Mouse (Mus musculus) G1E (cell line): ENCODE results near the gene Tbcel. TPM values are rescaled to one million over a fixed set of nuclear protein-coding genes. Genes with fewer than 3 reads are reported as not detected.

Experiments used
- ATAC-seq: 2 replicates; pipeline ENCODE4 v1.8.0; 2016; ENCODE audit warnings: mild to moderate bottlenecking; ENCODE audit not compliant: insufficient number of reproducible peaks, poor library complexity, low FRiP score, severe bottlenecking; ENCODE audit errors: extremely low read depth
- DNase-seq: peaks from one replicate; pipeline ENCODE4 v3.0.0; 2012; ENCODE audit warnings: low spot score
- H3K27me3 ChIP-seq: 2 replicates; pipeline ENCODE4 v1.6.1; 2012; ENCODE audit warnings: mild to moderate bottlenecking, low read length, inconsistent platforms; ENCODE audit not compliant: insufficient read depth
- H3K36me3 ChIP-seq: replicated peaks from 2 replicates; pipeline ENCODE3; 2012; ENCODE audit warnings: mild to moderate bottlenecking, inconsistent platforms
- H3K4me1 ChIP-seq: 2 replicates; pipeline ENCODE4 v1.6.1; 2012; ENCODE audit warnings: low read depth, low read length, inconsistent platforms, mixed read lengths; ENCODE audit not compliant: insufficient read depth
- H3K4me3 ChIP-seq: 2 replicates; pipeline ENCODE4 v1.5.1; 2012; ENCODE audit warnings: low read depth, mild to moderate bottlenecking, inconsistent platforms, low read length, moderate library complexity, mixed read lengths
- H3K9me3 ChIP-seq: replicated peaks from 2 replicates; pipeline ENCODE4 v1.6.1; 2012; ENCODE audit warnings: inconsistent platforms
- CTCF ChIP-seq: IDR thresholded peaks from 2 replicates; pipeline ENCODE4 v1.5.1; 2012; ENCODE audit warnings: low read depth, low read length, inconsistent platforms, mixed read lengths
- GATA1 ChIP-seq: IDR thresholded peaks from 2 replicates; pipeline ENCODE4 v1.6.1; 2012; ENCODE audit warnings: borderline replicate concordance, low read length, inconsistent platforms, mixed read lengths
- GATA2 ChIP-seq: IDR thresholded peaks from 2 replicates; pipeline ENCODE4 v1.6.1; 2012; ENCODE audit warnings: low read depth, low read length, inconsistent platforms, borderline replicate concordance
- POLR2AphosphoS5 ChIP-seq: IDR thresholded peaks from 2 replicates; pipeline ENCODE4 v1.6.1; 2012; ENCODE audit warnings: low read depth, low read length, inconsistent platforms; ENCODE audit not compliant: insufficient replicate concordance
- TAL1 ChIP-seq: conservative IDR thresholded peaks from 2 replicates; pipeline ENCODE4 v1.6.1; 2012; ENCODE audit warnings: low read depth, low read length, inconsistent platforms, mixed read lengths
- polyA plus RNA-seq: library from polyadenylated mRNA; stranded (reverse); fragments of >175 nt; gene quantifications from 2 replicates; pipeline ENCODE4 v1.2.3, GENCODE M21; 2012
- total RNA-seq, 2 experiments: library from RNA; stranded (forward) in 1 of 2; stranded (reverse) in 1 of 2; fragments of 200-1000 nt in 1 of 2; fragments of >200 nt in 1 of 2; fragmentation: Nextera tagmentation in 1 of 2; gene quantifications; 2 replicates each; pipeline ENCODE4 v1.2.3; 2014 to 2017

The Tbcel gene
- total and polyA plus RNA-seq, 3 experiments, result 4.2 to 33.3 (median 31.1) TPM

GRCm38 (mm10) chr9:42411296-42411695 is 96.3 kb downstream of the Tbcel start:
- H3K4me3 ChIP-seq, result no peak overlapping the region
- H3K4me1 ChIP-seq, result peaks cover 2% of the 10 kb centered on the region; the same call in 1 of the 2 replicates
- peaks cover 46% of the 10 kb centered on the region for H3K36me3 ChIP-seq
- peaks cover 8% of the 10 kb centered on the region for H3K27me3 ChIP-seq
- ATAC-seq, result no peak
- H3K9me3 ChIP-seq, result no peaks in the 10 kb centered on the region
- DNase-seq, result no peak
- TF ChIP-seq TAL1 (no peak), GATA1 (no peak), GATA2 (no peak), POLR2AphosphoS5 (no peak), CTCF (no peak)

DNA sequence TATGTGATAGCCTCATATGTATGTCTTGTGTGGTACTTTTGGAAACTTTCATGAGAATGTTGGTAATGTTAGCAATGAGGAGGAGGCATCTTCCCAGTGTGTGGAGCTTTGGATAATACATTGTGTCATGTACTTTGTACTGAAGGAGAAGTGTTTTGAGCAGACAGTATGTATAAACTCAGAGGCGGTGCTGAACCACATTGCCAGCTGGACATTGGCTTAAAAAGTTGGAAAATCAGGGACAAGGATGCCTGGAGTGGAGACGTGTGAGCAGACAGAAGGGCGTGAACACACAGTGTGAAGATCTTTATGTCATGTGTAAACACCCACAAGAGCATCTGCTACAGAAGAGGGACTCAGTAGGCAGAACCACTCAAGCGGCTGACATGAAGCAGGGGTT is 101.9 kb downstream of the Tbcel start:
- Histone ChIP-seq H3K36me3 (no peaks in the 10 kb centered on the region), H3K4me3 (no peak overlapping the region), H3K9me3 (no peaks in the 10 kb centered on the region), H3K27me3 (peaks cover 33% of the 10 kb centered on the region), H3K4me1 (peaks cover 2% of the 10 kb centered on the region; the same call in 1 of the 2 replicates)
- DNase-seq (no peak), ATAC-seq (no peak)
- TF ChIP-seq POLR2AphosphoS5 (no peak), CTCF (no peak), GATA1 (no peak), GATA2 (no peak), TAL1 (no peak)

GRCm38 (mm10) chr9:42401486-42401885 is 106.1 kb downstream of the Tbcel start:
- TF ChIP-seq POLR2AphosphoS5 (no peak), CTCF (no peak), GATA1 (no peak), GATA2 (no peak), TAL1 (no peak)
- no peak for DNase-seq
- ATAC-seq, result no peak
- Histone ChIP-seq H3K9me3 (no peaks in the 10 kb centered on the region), H3K4me1 (peaks cover 9% of the 10 kb centered on the region), H3K4me3 (no peak overlapping the region), H3K27me3 (peaks cover 40% of the 10 kb centered on the region), H3K36me3 (no peaks in the 10 kb centered on the region)

DNA sequence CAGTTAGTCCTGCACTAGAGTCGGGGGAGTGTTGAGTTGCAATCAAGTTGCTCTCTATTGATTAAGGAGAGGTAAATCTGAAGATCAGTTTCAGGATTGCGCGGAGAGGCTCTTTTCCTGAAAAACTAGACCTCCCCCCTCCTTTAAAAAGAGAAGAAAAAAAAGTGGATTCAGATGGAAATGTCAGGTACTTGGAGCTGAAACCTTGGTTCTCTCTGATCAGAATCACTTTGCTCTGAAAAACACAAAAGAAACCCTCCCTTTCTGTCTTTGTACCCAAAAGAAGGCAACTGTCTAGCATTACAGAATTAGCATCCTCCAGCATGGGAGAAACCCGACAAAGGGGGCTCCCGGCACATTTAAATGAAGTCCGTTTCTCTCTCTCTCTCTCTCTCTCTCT is 107.8 kb downstream of the Tbcel start, which contains the start of gene Tecta:
TSS of gene Tecta (minus strand) at position 101 of the 400 bp plus-strand sequence.
- Histone ChIP-seq H3K4me3 (no peak within 1 kb of the TSS), H3K4me1 (peaks cover 8% of the 10 kb centered on the region), H3K36me3 (no peaks in the 10 kb centered on the region), H3K9me3 (no peaks in the 10 kb centered on the region), H3K27me3 (peaks cover 39% of the 10 kb centered on the region)
- DNase-seq (no peak), ATAC-seq (no peak)
- no peak for TF ChIP-seq CTCF
- no peak for TF ChIP-seq GATA2
- no peak for TF ChIP-seq POLR2AphosphoS5
- TF ChIP-seq GATA1, result no peak
- no peak for TF ChIP-seq TAL1

DNA sequence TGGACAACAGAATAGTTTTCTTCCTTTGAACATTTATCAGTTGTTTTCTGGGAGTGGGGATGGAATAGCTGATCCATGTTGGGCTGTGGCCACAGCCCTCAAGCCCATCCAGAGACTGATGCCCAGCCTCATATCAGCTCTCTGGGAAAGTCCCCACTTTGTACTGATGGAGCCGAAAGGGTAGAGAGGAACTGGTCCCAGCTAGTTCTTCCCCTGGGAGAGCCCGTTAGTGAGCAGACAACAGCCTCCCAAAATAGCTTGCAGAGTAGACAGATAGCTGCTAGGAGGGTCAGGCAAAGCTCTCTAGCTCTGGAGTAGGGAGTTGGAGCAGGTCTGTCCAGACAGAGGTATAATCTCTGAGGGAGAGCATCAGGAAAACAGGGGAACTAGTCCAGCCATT is 111.5 kb downstream of the Tbcel start:
- ATAC-seq (no peak), DNase-seq (no peak)
- Histone ChIP-seq H3K4me3 (no peak overlapping the region), H3K27me3 (peaks cover 32% of the 10 kb centered on the region), H3K9me3 (no peaks in the 10 kb centered on the region), H3K4me1 (peaks cover 19% of the 10 kb centered on the region), H3K36me3 (no peaks in the 10 kb centered on the region)
- TF ChIP-seq GATA1 (no peak), POLR2AphosphoS5 (no peak), TAL1 (no peak)

GRCm38 (mm10) chr9:42394903-42395302 is 112.7 kb downstream of the Tbcel start:
- Histone ChIP-seq H3K4me3 (no peak overlapping the region), H3K27me3 (peaks cover 29% of the 10 kb centered on the region), H3K4me1 (peaks cover 24% of the 10 kb centered on the region), H3K36me3 (no peaks in the 10 kb centered on the region), H3K9me3 (no peaks in the 10 kb centered on the region)
- TF ChIP-seq POLR2AphosphoS5 (no peak), CTCF (no peak), GATA1 (no peak), GATA2 (no peak), TAL1 (no peak)
- ATAC-seq (no peak), DNase-seq (no peak)

- H3K36me3 ChIP-seq, result no peaks in the 10 kb centered on the region
- DNase-seq (no peak), ATAC-seq (no peak)
- TF ChIP-seq GATA1 (no peak), TAL1 (no peak), GATA2 (no peak), CTCF (no peak), POLR2AphosphoS5 (no peak)
- peaks cover 23% of the 10 kb centered on the region for H3K4me1 ChIP-seq
- H3K27me3 ChIP-seq, result peaks cover 25% of the 10 kb centered on the region
- no peaks in the 10 kb centered on the region for H3K9me3 ChIP-seq
- no peak overlapping the region for H3K4me3 ChIP-seq
Observed at GRCm38 (mm10) chr9:42394321-42394720, 113.3 kb downstream of the Tbcel start.
